Mouse (Mus musculus): ENCODE results near the gene Lrba.

DNA sequence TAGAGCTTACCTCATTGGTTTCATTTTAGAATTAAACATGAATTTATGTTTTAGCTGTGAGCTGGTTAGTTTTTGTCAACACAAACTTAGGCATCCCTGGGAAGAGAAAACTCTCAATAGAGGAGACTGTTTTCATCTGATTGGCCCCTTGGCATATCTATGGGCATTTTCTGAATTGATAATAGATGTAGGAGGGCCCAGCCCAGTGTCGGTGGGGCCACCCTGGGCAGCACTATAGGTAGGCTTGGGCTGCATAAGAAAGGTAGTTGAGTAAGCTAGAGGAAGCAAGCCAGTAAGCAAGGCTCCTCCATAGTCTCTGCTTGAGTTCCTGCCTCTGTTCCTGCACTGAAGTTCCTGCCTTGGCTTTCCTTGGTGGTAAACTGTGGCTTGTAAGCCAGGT lies 26.7 kb downstream of the Lrba start:
- no peak for TF ChIP-seq CTCF (IDR thresholded peaks at IDR 0.05; ENCODE audit: control insufficient read depth, insufficient read depth, insufficient replicate concordance, low read depth, low read length)
- no peak for TF ChIP-seq POLR2A (IDR thresholded peaks at IDR 0.05; ENCODE audit: control insufficient read depth, low read depth, low read length)

Measured in testis, adult 2 months (tissue).